Mouse (Mus musculus): ENCODE measurements around the gene Dnajc2. TPM values are rescaled to one million over a fixed set of nuclear protein-coding genes. Genes with fewer than 3 reads are reported as not detected.

Gene Dnajc2
- polyA plus RNA-seq, 1 experiment from 2014 or later = 67.3 TPM

DNA sequence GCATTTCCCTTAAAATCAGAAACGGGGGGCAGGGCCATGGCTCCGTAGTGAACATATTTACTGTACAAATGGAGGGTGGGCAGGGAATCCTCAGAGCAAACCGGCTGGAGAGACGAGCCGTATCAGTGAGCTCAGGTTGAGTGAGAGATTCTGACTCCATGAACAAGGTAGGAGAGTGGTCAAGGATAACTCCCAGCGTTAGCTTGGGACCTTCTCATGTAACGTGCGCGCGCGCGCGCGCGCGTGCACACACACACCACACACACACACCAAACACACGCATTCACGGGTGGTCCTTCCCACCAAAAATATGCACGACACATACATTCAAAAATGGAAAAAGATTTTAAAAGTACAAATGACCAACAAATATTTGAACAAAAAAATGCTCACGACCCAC is 50.0 kb downstream of the Dnajc2 start:
- Histone ChIP-seq H3K4me3 (replicated peaks; ENCODE audit: low read length) (no peak overlapping the region), H3K27me3 (replicated peaks; ENCODE audit: control insufficient read depth, insufficient read depth, low read length) (no peaks in the 10 kb centered on the region), H3K9ac (replicated peaks; ENCODE audit: low read depth, low read length) (no peak overlapping the region), H3K4me1 (replicated peaks; ENCODE audit: control insufficient read depth, insufficient read depth, low read length) (peaks cover 21% of the 10 kb centered on the region), H3K9me3 (ENCODE audit: control insufficient read depth, low read length) (no peaks in the 10 kb centered on the region), H3K36me3 (ENCODE audit: control insufficient read depth, insufficient read depth) (peaks cover 9% of the 10 kb centered on the region), H3K27ac (ENCODE audit: low read length) (no peak overlapping the region), H3K4me2 (ENCODE audit: low read length) (no peak overlapping the region)
- no peak for ATAC-seq
- 86% methylated on average over 20 of the region's 20 CpGs for WGBS

DNA sequence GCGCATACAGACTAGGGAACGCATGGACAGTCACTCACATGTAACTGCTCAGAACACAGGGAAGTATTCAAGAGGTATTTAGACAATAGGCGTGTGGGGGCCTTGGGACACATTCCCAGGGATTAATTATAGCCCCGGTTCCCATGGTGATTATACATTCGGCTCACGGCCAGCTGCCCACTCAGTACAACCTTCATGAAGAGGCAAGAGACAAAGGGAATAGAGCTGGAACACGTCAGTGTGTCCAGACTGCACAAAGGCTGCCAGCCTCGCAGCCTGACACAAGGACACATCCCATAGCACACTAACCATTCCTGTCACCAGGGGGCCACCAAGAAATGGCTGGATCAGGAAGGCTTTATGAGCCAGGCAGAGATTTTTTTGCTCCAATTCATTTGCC is 52.1 kb downstream of the Dnajc2 start:
- ATAC-seq = peak; percentile 82
- H3K4me3 ChIP-seq (replicated peaks; ENCODE audit: low read length) = no peak overlapping the region
- no peak overlapping the region for H3K4me2 ChIP-seq (ENCODE audit: low read length)
- peaks cover 14% of the 10 kb centered on the region for H3K4me1 ChIP-seq (replicated peaks; ENCODE audit: control insufficient read depth, insufficient read depth, low read length)
- no peaks in the 10 kb centered on the region for H3K27me3 ChIP-seq (replicated peaks; ENCODE audit: control insufficient read depth, insufficient read depth, low read length)
- no peaks in the 10 kb centered on the region for H3K9me3 ChIP-seq (ENCODE audit: control insufficient read depth, low read length)
- WGBS = 4% methylated on average over 8 of the region's 8 CpGs
- H3K27ac ChIP-seq (ENCODE audit: low read length) = peak overlapping the region; percentile 75
- H3K9ac ChIP-seq (replicated peaks; ENCODE audit: low read depth, low read length) = 0 out of 2 replicates have a peak overlapping the region, but pooled peaks have one; percentile 5
- H3K36me3 ChIP-seq (ENCODE audit: control insufficient read depth, insufficient read depth) = no peaks in the 10 kb centered on the region

DNA sequence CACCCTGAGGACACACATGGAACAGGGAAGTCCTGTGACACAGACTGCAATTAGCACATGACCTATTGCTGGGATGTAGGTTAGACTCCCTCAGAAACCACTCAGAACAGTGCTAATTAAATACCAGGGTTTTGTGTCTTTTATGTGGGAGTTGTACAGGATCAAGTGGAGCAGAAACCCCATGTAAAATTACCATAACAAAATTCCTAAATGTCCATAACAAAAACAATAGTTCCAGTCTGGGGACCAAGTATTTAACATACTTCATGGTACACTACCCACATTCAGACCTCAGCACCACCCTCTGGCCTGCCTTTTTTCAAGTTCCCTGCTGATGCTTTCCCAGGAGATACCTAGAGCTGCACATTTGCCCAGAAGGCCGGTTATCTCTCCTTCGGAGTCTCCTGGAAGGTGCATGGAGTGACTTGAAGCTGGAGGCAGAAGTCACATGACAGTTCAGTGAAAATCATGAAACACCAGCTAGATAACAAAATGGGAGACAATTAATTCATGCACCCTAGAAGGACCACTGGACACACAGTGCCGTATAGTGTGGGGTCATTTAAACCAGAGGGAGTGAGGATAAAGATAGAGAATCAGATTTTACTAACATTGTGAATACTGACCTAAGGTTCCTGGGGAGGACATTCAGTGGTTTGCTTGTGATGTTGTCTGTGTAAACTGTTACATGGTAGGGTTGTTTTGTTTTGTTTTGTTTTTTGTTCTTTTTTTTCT is 52.7 kb downstream of the Dnajc2 start:
- ATAC-seq = peak; percentile 41
- H3K9me3 ChIP-seq (ENCODE audit: control insufficient read depth, low read length) = no peaks in the 10 kb centered on the region
- H3K4me3 ChIP-seq (replicated peaks; ENCODE audit: low read length) = no peak overlapping the region
- 8% methylated on average over 3 of the region's 3 CpGs for WGBS
- H3K4me2 ChIP-seq (ENCODE audit: low read length) = no peak overlapping the region
- no peak overlapping the region for H3K9ac ChIP-seq (replicated peaks; ENCODE audit: low read depth, low read length)
- peak overlapping the region; percentile 75 for H3K27ac ChIP-seq (ENCODE audit: low read length)
- no peaks in the 10 kb centered on the region for H3K36me3 ChIP-seq (ENCODE audit: control insufficient read depth, insufficient read depth)
- H3K27me3 ChIP-seq (replicated peaks; ENCODE audit: control insufficient read depth, insufficient read depth, low read length) = no peaks in the 10 kb centered on the region
- peaks cover 10% of the 10 kb centered on the region for H3K4me1 ChIP-seq (replicated peaks; ENCODE audit: control insufficient read depth, insufficient read depth, low read length)

DNA sequence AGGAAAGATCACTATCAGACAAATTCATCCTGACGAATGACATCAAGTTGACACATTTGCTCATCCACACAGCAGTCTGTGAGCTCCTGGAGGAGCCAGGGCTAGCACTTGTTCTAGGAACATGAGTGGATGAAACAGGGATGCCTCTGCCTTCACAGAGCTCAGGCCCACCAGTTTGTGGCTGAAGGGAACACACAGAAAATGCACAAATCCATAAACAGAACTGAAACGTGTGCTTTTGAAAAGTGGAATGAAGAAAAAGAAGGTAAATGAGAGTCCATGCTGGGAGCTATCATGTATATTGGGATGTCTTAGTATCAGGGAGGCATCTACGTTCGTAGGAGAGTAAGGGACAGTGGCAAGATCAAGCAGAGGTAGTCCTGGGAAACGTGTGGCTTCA is 55.9 kb downstream of the Dnajc2 start:
- Histone ChIP-seq H3K4me1 (replicated peaks; ENCODE audit: control insufficient read depth, insufficient read depth, low read length) (peaks cover 14% of the 10 kb centered on the region), H3K27me3 (replicated peaks; ENCODE audit: control insufficient read depth, insufficient read depth, low read length) (no peaks in the 10 kb centered on the region), H3K36me3 (ENCODE audit: control insufficient read depth, insufficient read depth) (no peaks in the 10 kb centered on the region), H3K4me3 (replicated peaks; ENCODE audit: low read length) (no peak overlapping the region), H3K27ac (ENCODE audit: low read length) (no peak overlapping the region), H3K9ac (replicated peaks; ENCODE audit: low read depth, low read length) (no peak overlapping the region), H3K4me2 (ENCODE audit: low read length) (no peak overlapping the region), H3K9me3 (ENCODE audit: control insufficient read depth, low read length) (no peaks in the 10 kb centered on the region)
- ATAC-seq = no peak
- 85% methylated on average over 5 of the region's 5 CpGs for WGBS

DNA sequence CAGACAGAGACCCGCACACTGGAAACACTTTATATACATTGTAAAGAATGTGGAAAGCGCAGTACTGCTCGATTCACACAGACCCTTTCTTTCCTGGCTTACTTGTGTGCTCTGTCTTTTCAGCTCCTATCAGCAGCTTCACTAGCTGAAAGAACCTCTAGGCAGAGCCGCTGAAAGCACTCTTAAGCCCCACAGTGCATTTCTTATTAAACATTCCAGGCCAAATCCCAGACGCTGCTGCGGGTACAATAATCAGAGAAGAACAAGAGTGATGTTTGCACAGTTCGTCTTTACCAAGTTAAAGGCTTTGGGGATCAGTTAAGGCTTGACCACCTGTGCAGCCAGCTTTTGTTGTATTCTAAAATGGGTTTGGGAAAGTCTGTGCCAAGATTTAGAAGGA is 60.2 kb downstream of the Dnajc2 start:
- H3K4me2 ChIP-seq (ENCODE audit: low read length) = no peak overlapping the region
- no peaks in the 10 kb centered on the region for H3K27me3 ChIP-seq (replicated peaks; ENCODE audit: control insufficient read depth, insufficient read depth, low read length)
- 6% methylated on average over 7 of the region's 7 CpGs for WGBS
- peaks cover 5% of the 10 kb centered on the region for H3K4me1 ChIP-seq (replicated peaks; ENCODE audit: control insufficient read depth, insufficient read depth, low read length)
- no peak overlapping the region for H3K4me3 ChIP-seq (replicated peaks; ENCODE audit: low read length)
- H3K9ac ChIP-seq (replicated peaks; ENCODE audit: low read depth, low read length) = no peak overlapping the region
- H3K9me3 ChIP-seq (ENCODE audit: control insufficient read depth, low read length) = no peaks in the 10 kb centered on the region
- no peaks in the 10 kb centered on the region for H3K36me3 ChIP-seq (ENCODE audit: control insufficient read depth, insufficient read depth)
- peak overlapping the region; percentile 64 for H3K27ac ChIP-seq (ENCODE audit: low read length)
- ATAC-seq = peak; percentile 80

DNA sequence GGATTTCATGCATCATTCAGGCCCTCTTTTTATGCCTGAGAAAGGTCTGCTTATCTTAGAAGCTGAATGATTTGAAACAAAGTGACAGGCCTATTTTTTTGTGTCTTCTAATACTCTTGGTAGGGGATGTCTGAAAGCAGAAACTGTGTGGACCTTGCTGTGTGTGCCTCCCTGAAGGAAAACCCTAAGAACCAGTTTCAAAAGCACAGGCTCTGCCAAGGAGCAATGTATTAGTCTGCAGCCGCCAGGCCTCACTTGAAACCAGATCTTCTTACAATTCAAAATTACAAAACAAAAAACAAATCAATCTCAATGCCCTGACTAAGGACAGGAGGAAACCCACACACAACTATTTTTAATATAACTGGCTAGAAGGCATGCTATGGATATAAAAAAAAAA is 60.6 kb downstream of the Dnajc2 start:
- no peak overlapping the region for H3K9ac ChIP-seq (replicated peaks; ENCODE audit: low read depth, low read length)
- H3K36me3 ChIP-seq (ENCODE audit: control insufficient read depth, insufficient read depth) = no peaks in the 10 kb centered on the region
- H3K4me2 ChIP-seq (ENCODE audit: low read length) = no peak overlapping the region
- H3K27ac ChIP-seq (ENCODE audit: low read length) = peak overlapping the region; percentile 64
- no peak overlapping the region for H3K4me3 ChIP-seq (replicated peaks; ENCODE audit: low read length)
- peaks cover 5% of the 10 kb centered on the region for H3K4me1 ChIP-seq (replicated peaks; ENCODE audit: control insufficient read depth, insufficient read depth, low read length)
- WGBS = 9% methylated on average over 1 of the region's 1 CpGs
- H3K27me3 ChIP-seq (replicated peaks; ENCODE audit: control insufficient read depth, insufficient read depth, low read length) = no peaks in the 10 kb centered on the region
- peak; percentile 58 for ATAC-seq
- H3K9me3 ChIP-seq (ENCODE audit: control insufficient read depth, low read length) = no peaks in the 10 kb centered on the region

DNA sequence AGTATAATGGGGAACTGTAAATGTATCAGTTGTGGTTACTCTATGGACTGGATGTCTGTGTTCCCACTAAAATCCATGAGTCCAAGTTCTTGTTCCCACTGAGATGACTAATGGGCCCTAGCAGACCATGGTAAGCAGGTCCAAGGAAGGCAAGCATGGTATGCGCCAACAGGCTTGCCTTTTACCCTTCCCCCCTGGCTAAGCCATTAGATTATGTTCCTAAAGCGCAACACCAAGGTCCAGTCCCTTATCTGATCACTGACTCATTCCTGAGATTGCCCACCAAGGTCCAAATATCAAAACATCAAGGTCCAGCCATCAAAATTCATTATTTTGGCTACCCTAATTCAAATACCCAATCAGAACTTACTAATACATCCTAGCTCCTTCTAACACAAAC is 65.8 kb downstream of the Dnajc2 start:
- Histone ChIP-seq H3K9me3 (ENCODE audit: control insufficient read depth, low read length) (no peaks in the 10 kb centered on the region), H3K9ac (replicated peaks; ENCODE audit: low read depth, low read length) (no peak overlapping the region), H3K36me3 (ENCODE audit: control insufficient read depth, insufficient read depth) (no peaks in the 10 kb centered on the region), H3K27ac (ENCODE audit: low read length) (no peak overlapping the region), H3K4me2 (ENCODE audit: low read length) (no peak overlapping the region), H3K27me3 (replicated peaks; ENCODE audit: control insufficient read depth, insufficient read depth, low read length) (no peaks in the 10 kb centered on the region), H3K4me3 (replicated peaks; ENCODE audit: low read length) (no peak overlapping the region), H3K4me1 (replicated peaks; ENCODE audit: control insufficient read depth, insufficient read depth, low read length) (peaks cover 3% of the 10 kb centered on the region; the same call in 1 of the 2 replicates)
- no peak for ATAC-seq
- WGBS = 98% methylated on average over 2 of the region's 2 CpGs

DNA sequence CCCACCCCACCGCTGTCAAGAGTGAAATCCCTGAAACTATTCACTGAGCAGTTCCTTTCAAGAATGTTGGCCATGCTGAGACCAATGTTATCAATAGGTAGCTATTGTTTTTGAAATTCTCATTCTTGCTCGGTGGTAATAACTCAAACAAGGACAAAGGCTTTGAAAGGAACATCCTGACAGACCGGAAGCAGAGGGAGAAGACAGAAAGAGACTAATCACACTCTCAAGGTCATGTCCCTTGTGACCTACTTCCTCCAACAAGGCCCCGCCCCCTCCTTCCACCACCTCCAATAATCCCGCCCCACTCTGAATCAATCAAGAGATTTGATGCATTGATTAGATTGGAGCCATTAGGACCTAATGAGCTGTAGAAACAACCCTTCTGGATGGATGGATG is 66.5 kb downstream of the Dnajc2 start:
- no peak overlapping the region for H3K27ac ChIP-seq (ENCODE audit: low read length)
- no peak overlapping the region for H3K4me3 ChIP-seq (replicated peaks; ENCODE audit: low read length)
- H3K9ac ChIP-seq (replicated peaks; ENCODE audit: low read depth, low read length) = no peak overlapping the region
- 89% methylated on average over 5 of the region's 5 CpGs for WGBS
- no peak overlapping the region for H3K4me2 ChIP-seq (ENCODE audit: low read length)
- no peaks in the 10 kb centered on the region for H3K27me3 ChIP-seq (replicated peaks; ENCODE audit: control insufficient read depth, insufficient read depth, low read length)
- peaks cover 3% of the 10 kb centered on the region; the same call in 1 of the 2 replicates for H3K4me1 ChIP-seq (replicated peaks; ENCODE audit: control insufficient read depth, insufficient read depth, low read length)
- no peaks in the 10 kb centered on the region for H3K36me3 ChIP-seq (ENCODE audit: control insufficient read depth, insufficient read depth)
- no peaks in the 10 kb centered on the region for H3K9me3 ChIP-seq (ENCODE audit: control insufficient read depth, low read length)
- ATAC-seq = no peak

DNA sequence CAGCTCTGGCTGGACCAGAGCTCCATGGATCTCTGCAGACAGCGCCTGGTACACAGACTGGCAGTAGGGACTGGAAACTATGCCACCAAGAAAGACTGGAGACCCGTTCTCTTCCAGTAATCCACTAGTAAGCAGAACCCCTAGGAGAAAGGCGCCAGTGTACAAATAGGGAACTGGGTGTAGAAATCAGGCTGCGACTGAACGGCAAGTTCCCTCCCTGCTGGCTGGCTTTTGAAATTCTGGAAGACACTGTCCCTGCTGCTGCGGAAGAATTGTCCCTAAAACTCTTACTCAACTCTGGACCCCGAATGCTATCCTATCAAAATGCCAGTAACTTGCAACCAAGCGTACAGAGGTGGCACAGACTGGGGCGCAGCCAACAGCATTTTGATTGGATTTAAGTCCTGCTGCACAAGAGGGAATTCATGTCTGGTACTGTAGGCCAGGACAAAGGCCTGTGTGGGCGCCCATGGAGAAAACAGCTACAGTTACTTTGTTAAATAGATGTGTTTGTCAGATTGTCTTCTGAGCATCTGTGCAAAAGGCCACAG is 67.8 kb downstream of the Dnajc2 start:
- no peaks in the 10 kb centered on the region for H3K27me3 ChIP-seq (replicated peaks; ENCODE audit: control insufficient read depth, insufficient read depth, low read length)
- no peak overlapping the region for H3K9ac ChIP-seq (replicated peaks; ENCODE audit: low read depth, low read length)
- H3K4me2 ChIP-seq (ENCODE audit: low read length) = no peak overlapping the region
- no peak overlapping the region for H3K4me3 ChIP-seq (replicated peaks; ENCODE audit: low read length)
- no peaks in the 10 kb centered on the region for H3K36me3 ChIP-seq (ENCODE audit: control insufficient read depth, insufficient read depth)
- WGBS = 60% methylated on average over 10 of the region's 10 CpGs
- no peaks in the 10 kb centered on the region for H3K9me3 ChIP-seq (ENCODE audit: control insufficient read depth, low read length)
- peak; percentile 65; the same call in 1 of the 2 replicates for ATAC-seq
- peaks cover 3% of the 10 kb centered on the region; the same call in 1 of the 2 replicates for H3K4me1 ChIP-seq (replicated peaks; ENCODE audit: control insufficient read depth, insufficient read depth, low read length)
- H3K27ac ChIP-seq (ENCODE audit: low read length) = no peak overlapping the region
